Mouse (Mus musculus) lung, adult 2 months (tissue): ENCODE data around the gene Mecom. TPM values are rescaled to one million over a fixed set of nuclear protein-coding genes. Genes with fewer than 3 reads are reported as not detected.
A peak's percentile ranks its signal among the peaks of the same experiment; 100 is the strongest.

ENCODE experiments used
- DNase-seq: peaks from one replicate; pipeline ENCODE4 v3.0.0; 2022
- H3K4me1 ChIP-seq: fragments of 200-500 bp; 2 replicates; pipeline ENCODE4 v1.6.1; 2011; ENCODE audit warnings: low read length; ENCODE audit not compliant: control insufficient read depth, insufficient read depth
- H3K4me3 ChIP-seq: fragments of 200-500 bp; replicated peaks from 2 replicates; pipeline ENCODE3; 2011; ENCODE audit warnings: low read depth, mild to moderate bottlenecking, control low read depth, low read length; ENCODE audit errors: extremely low read depth
- CTCF ChIP-seq: fragments of 200-500 bp; IDR thresholded peaks from 2 replicates; pipeline ENCODE4 v1.5.1; 2011; ENCODE audit warnings: mild to moderate bottlenecking, low read length, control low read depth; ENCODE audit not compliant: insufficient read depth
- POLR2A ChIP-seq: fragments of 200-500 bp; IDR thresholded peaks from 2 replicates; pipeline ENCODE4 v1.6.1; 2011; ENCODE audit warnings: low read depth, mild to moderate bottlenecking, control low read depth, low read length, borderline replicate concordance; ENCODE audit errors: extremely low read depth
- WGBS: fragments of 180-500 bp; shearing (Covaris S2); methylation state at CpG from one replicate; pipeline ENCODE4 v1.1.7; 2018; 5-methylcytosine and 5-hydroxymethylcytosine counted together
- polyA plus RNA-seq: library from polyadenylated mRNA; depleted of rRNA; stranded (reverse); fragments of >200 nt; gene quantifications from 2 replicates; pipeline ENCODE4 v1.2.3, GENCODE M21; 2012

The Mecom gene
- polyA plus RNA-seq, 1 experiment, result 16.0 TPM

DNA sequence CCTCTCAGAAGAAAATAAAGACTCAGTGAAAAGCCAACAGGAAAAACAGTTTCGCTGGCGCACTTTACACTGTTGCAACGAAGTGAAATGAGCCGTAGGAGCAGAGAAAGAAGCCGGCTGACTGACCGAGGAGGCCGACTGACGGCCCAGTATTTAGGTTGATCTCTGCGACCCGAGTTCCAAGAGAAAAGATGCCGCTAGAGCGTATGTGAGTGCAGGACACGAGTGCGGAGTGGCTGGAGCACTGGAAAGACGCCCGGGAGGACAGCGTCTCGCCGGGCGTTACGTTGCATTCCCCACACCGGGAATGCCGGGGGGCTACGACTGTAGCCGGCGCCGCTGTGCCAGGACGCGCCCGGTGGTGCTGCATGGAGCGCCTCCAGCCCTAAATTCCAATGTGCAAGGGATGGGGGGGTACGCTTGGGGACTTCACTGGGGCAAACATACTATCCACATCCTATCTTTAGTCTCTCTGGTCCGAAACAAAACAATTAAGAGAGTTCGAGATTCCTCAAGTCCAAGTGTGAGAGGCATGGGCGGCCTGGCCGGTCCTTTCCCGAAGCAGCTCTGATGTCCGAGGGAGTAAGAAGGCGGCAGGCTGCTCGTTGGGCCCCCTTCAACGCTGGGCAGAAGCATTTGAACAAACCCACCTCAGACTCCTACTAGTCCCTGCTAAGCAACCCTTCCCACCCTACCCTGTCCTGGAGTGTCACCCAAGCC is 40.1 kb downstream of the Mecom start:
- H3K4me1 ChIP-seq, result peaks cover 3% of the 10 kb centered on the region
- H3K4me3 ChIP-seq, result peak overlapping the region; percentile 69
- no peak for TF ChIP-seq CTCF
- no peak for TF ChIP-seq POLR2A
- peak; percentile 66 for DNase-seq
- under 1% methylated on average over 41 of the region's 41 CpGs for WGBS

DNA sequence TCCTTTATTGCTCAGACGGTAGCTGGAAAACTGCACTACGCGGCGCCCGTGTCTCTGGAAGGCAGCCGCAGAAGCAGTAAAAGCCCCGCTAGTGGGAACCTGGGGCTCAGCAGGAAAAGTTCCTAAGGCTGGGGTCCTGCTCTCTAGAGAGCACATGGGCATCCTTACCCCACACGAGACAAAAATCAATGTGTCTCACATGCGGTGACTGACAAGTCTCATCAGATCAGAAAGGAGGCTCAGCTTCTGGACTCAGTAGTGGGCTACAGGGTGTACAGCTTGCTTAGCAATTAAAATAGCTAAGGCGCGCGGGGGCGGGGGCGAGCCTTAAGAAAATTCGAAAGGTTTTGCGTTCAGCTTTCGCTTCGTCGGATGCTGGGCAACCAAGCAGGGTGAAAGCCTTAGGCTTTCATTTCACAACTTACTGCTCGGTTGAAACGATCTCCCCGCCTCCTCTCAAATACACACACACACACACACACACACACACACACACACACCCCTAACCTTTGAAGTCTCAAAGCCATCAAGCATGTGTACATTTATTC is 40.7 kb downstream of the Mecom start:
- H3K4me1 ChIP-seq, result peaks cover 3% of the 10 kb centered on the region
- peak; percentile 72 for DNase-seq
- no peak for TF ChIP-seq POLR2A
- TF ChIP-seq CTCF, result no peak
- WGBS, result 1% methylated on average over 22 of the region's 22 CpGs
- peak overlapping the region; percentile 69 for H3K4me3 ChIP-seq

DNA sequence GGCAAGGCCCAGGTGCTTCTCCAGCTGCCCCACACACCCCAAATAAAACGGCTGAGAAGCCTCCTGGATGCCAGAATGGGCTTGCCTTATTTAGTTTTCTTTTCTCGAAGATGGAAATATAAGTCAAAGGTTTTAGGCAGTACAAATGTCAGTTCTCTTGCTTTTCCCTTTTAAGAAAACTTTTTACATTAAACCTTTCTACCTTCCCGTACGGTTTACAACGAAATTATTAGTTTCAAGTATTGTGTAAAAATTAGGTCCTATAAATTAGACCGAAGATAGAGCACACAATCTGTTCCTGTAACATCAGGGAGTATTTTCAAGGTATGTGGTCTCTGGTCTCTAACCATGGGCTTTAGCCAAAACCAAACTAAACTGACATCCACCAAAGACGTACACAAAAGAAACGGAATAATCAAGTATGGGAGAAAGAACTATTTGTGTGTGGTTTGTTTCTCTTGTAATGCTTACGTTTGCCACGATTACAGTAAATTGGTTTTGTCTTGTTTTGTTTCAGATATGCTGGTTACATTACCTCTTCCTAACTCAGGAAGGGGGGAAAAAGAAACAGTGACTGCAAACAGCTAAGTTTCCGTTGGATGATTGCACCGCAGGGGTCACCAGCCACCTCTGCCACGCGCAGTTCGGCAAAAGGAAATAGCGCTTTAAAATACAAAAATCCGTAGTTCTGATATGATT is 41.3 kb downstream of the Mecom start:
- TF ChIP-seq POLR2A (no peak), CTCF (no peak)
- no peak for DNase-seq
- WGBS, result 24% methylated on average over 17 of the region's 17 CpGs
- Histone ChIP-seq H3K4me1 (peaks cover 3% of the 10 kb centered on the region), H3K4me3 (peak overlapping the region; percentile 69)

DNA sequence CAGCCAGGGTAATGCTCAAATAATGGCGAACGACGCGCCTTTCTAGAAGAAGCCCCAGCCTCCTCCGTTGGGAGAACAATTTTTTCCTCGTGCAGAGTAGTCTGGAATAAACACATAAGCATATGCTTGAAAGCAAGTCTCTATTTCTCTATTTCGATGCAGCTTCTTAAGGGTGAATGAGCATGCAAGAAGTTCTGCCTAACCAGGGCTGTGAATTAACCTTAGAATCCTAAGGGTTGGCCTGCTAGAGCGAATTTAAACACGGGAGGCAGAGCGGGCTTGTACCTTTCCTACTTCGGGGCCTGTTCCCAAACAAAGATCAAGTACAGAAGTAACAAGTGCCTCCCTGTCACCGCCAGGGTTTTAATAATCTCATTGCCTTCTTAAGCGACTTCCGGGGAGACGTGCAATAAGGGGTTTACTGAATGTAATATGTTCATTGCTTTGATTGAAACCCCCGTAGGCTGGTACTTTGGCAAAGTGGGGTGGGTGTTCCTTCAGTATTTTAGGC is 42.0 kb downstream of the Mecom start:
- H3K4me1 ChIP-seq, result peaks cover 3% of the 10 kb centered on the region
- no peak overlapping the region for H3K4me3 ChIP-seq
- 58% methylated on average over 16 of the region's 16 CpGs for WGBS
- TF ChIP-seq POLR2A (no peak), CTCF (no peak)
- DNase-seq, result peak; percentile 52

DNA sequence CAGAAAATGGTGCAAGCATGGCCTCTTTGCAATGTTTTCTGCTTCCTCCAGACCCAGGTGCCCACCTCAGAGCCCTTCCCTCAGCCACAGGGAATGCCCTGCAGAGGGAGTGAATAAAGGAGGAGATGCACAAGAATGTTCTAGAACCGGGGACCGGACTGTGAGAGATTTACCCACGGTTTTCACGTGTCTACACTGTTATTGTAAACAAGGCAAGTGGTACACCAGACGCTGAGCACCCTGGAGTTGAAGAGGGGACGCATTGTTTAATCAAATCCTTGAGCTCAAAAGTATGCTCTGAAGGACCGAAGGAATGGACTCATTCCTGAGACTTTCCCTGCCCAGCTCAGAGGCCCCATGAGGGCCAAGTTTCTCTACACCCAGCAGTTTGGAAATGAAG is 43.2 kb downstream of the Mecom start:
- TF ChIP-seq CTCF, result no peak
- TF ChIP-seq POLR2A, result no peak
- no peak overlapping the region for H3K4me3 ChIP-seq
- peak; percentile 69 for DNase-seq
- H3K4me1 ChIP-seq, result peaks cover 7% of the 10 kb centered on the region
- 48% methylated on average over 7 of the region's 7 CpGs for WGBS

DNA sequence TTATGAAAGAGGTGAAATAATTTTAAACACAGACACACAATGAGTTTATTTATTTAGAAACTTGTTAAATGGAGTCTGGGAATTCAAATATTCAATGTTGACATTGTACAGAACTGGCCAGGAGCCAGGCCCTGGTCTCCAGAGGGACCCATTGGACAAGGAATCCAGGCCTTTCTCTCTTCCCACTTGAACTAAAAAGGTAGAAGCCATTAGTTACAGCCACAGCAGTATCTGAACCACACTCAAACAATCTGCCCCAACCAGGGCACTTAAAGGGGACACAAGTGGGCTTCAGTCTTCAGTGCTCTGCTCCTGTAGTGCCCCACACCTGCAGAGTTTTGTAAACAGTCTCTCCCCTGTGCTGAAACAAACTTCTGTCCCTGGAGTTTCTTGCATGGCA is 44.0 kb downstream of the Mecom start:
- peak; percentile 63 for DNase-seq
- Histone ChIP-seq H3K4me1 (peaks cover 7% of the 10 kb centered on the region), H3K4me3 (no peak overlapping the region)
- TF ChIP-seq POLR2A, result no peak

DNA sequence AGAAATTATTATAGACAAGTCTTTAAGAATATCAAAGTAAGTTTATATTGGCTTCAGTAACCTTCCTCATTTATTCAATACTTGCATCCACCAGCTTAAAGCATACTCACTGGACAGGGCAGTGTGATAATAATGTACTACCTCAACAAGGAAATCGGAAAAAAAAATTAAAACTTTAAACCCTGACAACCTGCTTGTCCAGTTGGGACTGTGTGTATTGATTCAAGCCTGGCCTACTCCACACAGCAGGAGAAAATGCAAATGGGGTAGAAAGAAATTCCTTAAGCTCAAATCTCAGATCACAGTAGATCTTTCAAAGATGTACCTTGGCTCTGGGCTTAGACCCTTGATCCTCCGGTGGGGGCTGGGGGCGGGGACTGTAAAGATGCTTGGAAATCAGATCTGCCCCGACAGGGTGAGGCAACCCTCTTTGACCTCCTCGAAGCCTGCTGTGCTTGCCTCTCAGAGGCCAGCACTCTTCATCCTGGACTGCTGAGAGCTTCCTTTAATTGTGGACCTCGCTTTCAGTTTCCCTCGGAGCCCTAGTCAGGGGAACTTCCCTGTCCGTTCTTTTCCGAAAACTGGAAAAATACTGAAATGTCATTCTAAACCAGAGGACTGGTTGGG is 49.5 kb downstream of the Mecom start:
- Histone ChIP-seq H3K4me3 (no peak overlapping the region), H3K4me1 (peaks cover 5% of the 10 kb centered on the region; the same call in 1 of the 2 replicates)
- TF ChIP-seq POLR2A (no peak), CTCF (no peak)
- 28% methylated on average over 9 of the region's 9 CpGs for WGBS
- DNase-seq, result no peak

DNA sequence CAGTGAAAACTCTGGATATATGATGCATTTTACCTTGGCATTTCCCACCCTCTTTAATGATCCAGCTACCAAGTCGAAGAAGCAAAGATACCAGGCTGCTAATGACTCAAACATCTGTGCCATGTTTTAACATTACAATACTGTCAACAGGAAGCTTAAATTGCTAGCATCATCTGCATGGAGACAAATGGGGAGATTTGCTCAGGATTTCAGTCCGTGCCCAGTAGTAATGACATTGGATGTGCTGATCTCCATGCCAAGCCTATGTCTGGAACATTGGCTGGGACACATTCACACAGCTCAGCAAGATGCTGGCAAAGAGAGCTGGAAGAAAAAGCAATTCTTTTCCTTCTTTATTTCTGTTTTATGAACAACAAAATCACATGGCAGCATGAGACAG is 53.4 kb downstream of the Mecom start:
- TF ChIP-seq POLR2A, result no peak
- TF ChIP-seq CTCF, result no peak
- no peak for DNase-seq
- WGBS, result 65% methylated on average over 2 of the region's 2 CpGs

DNA sequence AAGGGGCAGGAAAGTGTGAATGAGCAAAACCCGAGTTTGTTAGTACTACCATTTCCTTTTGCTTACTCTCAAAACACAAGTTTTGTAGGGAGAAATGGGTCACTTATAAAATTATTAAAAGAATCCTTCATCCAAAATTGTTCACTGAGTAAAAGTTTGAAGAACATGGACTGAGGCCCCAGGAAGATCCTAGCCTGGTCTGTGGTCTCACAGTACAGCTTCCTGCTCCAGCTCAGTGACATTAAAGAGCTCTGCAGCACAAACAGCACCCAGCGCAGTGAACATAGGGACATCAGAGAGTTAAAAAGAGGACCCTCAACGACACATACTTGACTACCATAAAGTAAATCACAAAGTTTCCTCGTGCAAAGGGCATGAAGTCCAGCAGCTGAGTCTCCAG is 59.0 kb downstream of the Mecom start:
- 38% methylated on average over 4 of the region's 4 CpGs for WGBS
- no peak overlapping the region for H3K4me3 ChIP-seq
- no peaks in the 10 kb centered on the region for H3K4me1 ChIP-seq
- DNase-seq, result no peak
- TF ChIP-seq CTCF (no peak), POLR2A (no peak)

More for the DNA sequence above, 53.4 kb downstream of the Mecom start:
- no peak overlapping the region for H3K4me3 ChIP-seq
- no peaks in the 10 kb centered on the region; the same call in 1 of the 2 replicates for H3K4me1 ChIP-seq
